Mouse (Mus musculus): ENCODE results near the gene Gm17190.

- TF ChIP-seq CHD2 (IDR thresholded peaks at IDR 0.05; ENCODE audit: low read depth, low read length) (no peak), MAFK (IDR thresholded peaks at IDR 0.05; ENCODE audit: insufficient read depth, low read depth, low read length) (no peak)
Observed at GRCm38 (mm10) chr13:96040275-96041042, 41.4 kb upstream of the Gm17190 start.

Data from ES-E14 (cell line).